ENCODE assay signal across 15 mouse cellular contexts in the genomic region with DNA sequence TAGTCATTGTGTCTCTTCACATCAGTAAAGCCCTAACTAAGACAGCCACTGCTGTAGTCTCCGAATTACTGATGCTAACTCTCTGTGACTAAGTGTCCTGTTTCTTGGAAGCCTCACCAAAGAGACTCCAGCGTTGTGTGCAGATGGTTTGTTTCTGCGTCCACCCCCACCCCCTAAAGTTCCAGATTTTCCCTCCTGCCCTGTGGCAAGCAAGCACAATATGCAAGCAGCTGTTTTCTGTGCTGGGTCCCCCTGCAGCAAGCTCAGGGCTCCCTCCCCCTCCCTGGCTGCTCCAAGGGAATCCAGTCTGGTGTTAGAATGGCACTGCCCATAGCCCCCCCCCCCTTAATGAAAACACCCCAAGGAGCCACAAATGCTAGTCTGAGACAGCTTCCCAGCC.
DNase-seq lines count a peak whose midpoint lies in the region; ATAC-seq and TF ChIP-seq lines count a peak whose summit lies in the region.
"Had no signal": no experiment of that assay in that cellular context is flagged by ENCODE, and none has a peak within 500 bp of the region (broad histone marks: within the 10 kb centered on the region; RNA-seq: fewer than 3 reads in every experiment).

No protein-coding gene starts in this region.

- no peak for TF ChIP-seq EP300 in liver, postnatal 0 days (IDR thresholded peaks at IDR 0.05; ENCODE audit: low read depth)

- no peaks in the 10 kb centered on the region for H3K27me3 ChIP-seq in hindbrain, postnatal 0 days (ENCODE audit: insufficient read depth, low read length)
- no peaks in the 10 kb centered on the region for H3K27me3 ChIP-seq in hindbrain, embryonic 10.5 days (ENCODE audit: insufficient read depth, poor library complexity, severe bottlenecking)
- H3K27me3 ChIP-seq in neural tube, embryonic 12.5 days (replicated peaks), result no peaks in the 10 kb centered on the region
- no peaks in the 10 kb centered on the region for H3K27me3 ChIP-seq in neural tube, embryonic 15.5 days (replicated peaks)
- no peaks in the 10 kb centered on the region for H3K27me3 ChIP-seq in lung, embryonic 14.5 days (ENCODE audit: insufficient read depth, low read length)
- H3K27me3 ChIP-seq in stomach, embryonic 15.5 days (replicated peaks), result no peaks in the 10 kb centered on the region
- no peaks in the 10 kb centered on the region for H3K27me3 ChIP-seq in liver, postnatal 0 days (ENCODE audit: insufficient read depth, low read length)
- H3K27me3 ChIP-seq: forebrain, embryonic 13.5 days; hindbrain, embryonic 13.5 days had no signal

- H3K36me3 ChIP-seq in hindbrain, postnatal 0 days (ENCODE audit: insufficient read depth, low read length), result no peaks in the 10 kb centered on the region
- no peaks in the 10 kb centered on the region for H3K36me3 ChIP-seq in hindbrain, embryonic 10.5 days
- no peaks in the 10 kb centered on the region for H3K36me3 ChIP-seq in neural tube, embryonic 12.5 days
- no peaks in the 10 kb centered on the region for H3K36me3 ChIP-seq in neural tube, embryonic 15.5 days
- H3K36me3 ChIP-seq in lung, embryonic 14.5 days (ENCODE audit: insufficient read depth), result no peaks in the 10 kb centered on the region
- H3K36me3 ChIP-seq in stomach, embryonic 15.5 days, result no peaks in the 10 kb centered on the region
- no peaks in the 10 kb centered on the region for H3K36me3 ChIP-seq in liver, postnatal 0 days (replicated peaks; ENCODE audit: insufficient read depth, low read length)
- H3K36me3 ChIP-seq: hindbrain, embryonic 13.5 days had no signal

- H3K9me3 ChIP-seq in hindbrain, postnatal 0 days (ENCODE audit: low read length), result no peaks in the 10 kb centered on the region
- H3K9me3 ChIP-seq in hindbrain, embryonic 10.5 days, result no peaks in the 10 kb centered on the region
- no peaks in the 10 kb centered on the region for H3K9me3 ChIP-seq in neural tube, embryonic 12.5 days
- H3K9me3 ChIP-seq in neural tube, embryonic 15.5 days (replicated peaks), result no peaks in the 10 kb centered on the region
- peaks cover 3% of the 10 kb centered on the region; the same call in 1 of the 2 replicates for H3K9me3 ChIP-seq in lung, embryonic 14.5 days (ENCODE audit: low read depth, low read length)
- H3K9me3 ChIP-seq in stomach, embryonic 15.5 days, result no peaks in the 10 kb centered on the region
- H3K9me3 ChIP-seq in liver, postnatal 0 days (ENCODE audit: low read length), result no peaks in the 10 kb centered on the region
- H3K9me3 ChIP-seq: hindbrain, embryonic 13.5 days had no signal

- no peak overlapping the region for H3K4me2 ChIP-seq in hindbrain, postnatal 0 days (ENCODE audit: low read depth, low read length)
- no peak overlapping the region for H3K4me2 ChIP-seq in neural tube, embryonic 12.5 days (replicated peaks)
- no peak overlapping the region for H3K4me2 ChIP-seq in neural tube, embryonic 15.5 days
- no peak overlapping the region for H3K4me2 ChIP-seq in lung, embryonic 14.5 days
- no peak overlapping the region for H3K4me2 ChIP-seq in stomach, embryonic 15.5 days
- no peak overlapping the region for H3K4me2 ChIP-seq in liver, postnatal 0 days (ENCODE audit: low read depth, low read length)
- H3K4me2 ChIP-seq: forebrain, embryonic 13.5 days; hindbrain, embryonic 13.5 days had no signal

- peak; percentile 53 for ATAC-seq in hindbrain, postnatal 0 days
- ATAC-seq in neural tube, embryonic 12.5 days (ENCODE audit: low FRiP score, low read depth), result peak; percentile 69
- ATAC-seq in neural tube, embryonic 15.5 days (ENCODE audit: low FRiP score), result no peak
- ATAC-seq in lung, embryonic 14.5 days (ENCODE audit: insufficient read depth), result peak; percentile 94
- peak; percentile 56; the same call in 1 of the 2 replicates for ATAC-seq in stomach, embryonic 15.5 days (ENCODE audit: insufficient read depth, low FRiP score, low read depth)
- no peak for ATAC-seq in liver, postnatal 0 days
- ATAC-seq: forebrain, embryonic 13.5 days had no signal

- no peak overlapping the region for H3K4me3 ChIP-seq in hindbrain, postnatal 0 days (ENCODE audit: low read length)
- no peak overlapping the region for H3K4me3 ChIP-seq in hindbrain, embryonic 10.5 days
- no peak overlapping the region for H3K4me3 ChIP-seq in neural tube, embryonic 12.5 days
- no peak overlapping the region for H3K4me3 ChIP-seq in neural tube, embryonic 15.5 days (replicated peaks)
- no peak overlapping the region for H3K4me3 ChIP-seq in lung, embryonic 14.5 days (ENCODE audit: low read depth, low read length)
- H3K4me3 ChIP-seq in stomach, embryonic 15.5 days (replicated peaks), result no peak overlapping the region
- H3K4me3 ChIP-seq in liver, postnatal 0 days (ENCODE audit: low read depth, low read length), result no peak overlapping the region
- H3K4me3 ChIP-seq: forebrain, embryonic 13.5 days; hindbrain, embryonic 13.5 days; left cerebral cortex, adult 2 months; myocyte had no signal

- H3K4me1 ChIP-seq in hindbrain, postnatal 0 days (ENCODE audit: insufficient read depth, low read length), result no peaks in the 10 kb centered on the region
- H3K4me1 ChIP-seq in hindbrain, embryonic 10.5 days (replicated peaks), result peaks cover 4% of the 10 kb centered on the region; the same call in 1 of the 2 replicates
- H3K4me1 ChIP-seq in neural tube, embryonic 12.5 days, result peaks cover 3% of the 10 kb centered on the region; the same call in 1 of the 2 replicates
- peaks cover 4% of the 10 kb centered on the region; the same call in 1 of the 2 replicates for H3K4me1 ChIP-seq in neural tube, embryonic 15.5 days
- H3K4me1 ChIP-seq in lung, embryonic 14.5 days (ENCODE audit: insufficient read depth), result no peaks in the 10 kb centered on the region; the same call in 1 of the 2 replicates
- H3K4me1 ChIP-seq in stomach, embryonic 15.5 days, result no peaks in the 10 kb centered on the region
- no peaks in the 10 kb centered on the region for H3K4me1 ChIP-seq in liver, postnatal 0 days (ENCODE audit: insufficient read depth)
- H3K4me1 ChIP-seq: forebrain, embryonic 13.5 days; hindbrain, embryonic 13.5 days had no signal

- DNase-seq in hindbrain, postnatal 0 days (ENCODE audit: low spot score), result peak; percentile 21
- no peak for DNase-seq in hindbrain, embryonic 10.5 days (ENCODE audit: low spot score)
- DNase-seq in lung, embryonic 14.5 days, result peak; percentile 83
- DNase-seq in ovary, postnatal 36 days (ENCODE audit: low spot score), result no peak
- DNase-seq in liver, postnatal 0 days, result no peak
- DNase-seq: gastrocnemius, postnatal 25 days; thymus, postnatal 36 days had no signal

- no peak for TF ChIP-seq CTCF in hindbrain, postnatal 0 days (IDR thresholded peaks at IDR 0.05; ENCODE audit: low read depth)
- no peak for TF ChIP-seq CTCF in lung, embryonic 14.5 days (IDR thresholded peaks at IDR 0.05; ENCODE audit: low read depth)
- no peak for TF ChIP-seq CTCF in liver, postnatal 0 days (IDR thresholded peaks at IDR 0.05; ENCODE audit: low read depth)

- no peak overlapping the region for H3K9ac ChIP-seq in hindbrain, postnatal 0 days (replicated peaks; ENCODE audit: low read length)
- H3K9ac ChIP-seq in neural tube, embryonic 12.5 days, result no peak overlapping the region
- no peak overlapping the region for H3K9ac ChIP-seq in neural tube, embryonic 15.5 days (replicated peaks)
- no peak overlapping the region for H3K9ac ChIP-seq in lung, embryonic 14.5 days
- no peak overlapping the region for H3K9ac ChIP-seq in stomach, embryonic 15.5 days
- no peak overlapping the region for H3K9ac ChIP-seq in liver, postnatal 0 days (replicated peaks)
- H3K9ac ChIP-seq: forebrain, embryonic 13.5 days; hindbrain, embryonic 13.5 days had no signal

- 25% methylated on average over 3 of the region's 3 CpGs for WGBS in hindbrain, postnatal 0 days
- 47% methylated on average over 3 of the region's 3 CpGs for WGBS in hindbrain, embryonic 10.5 days
- 21% methylated on average over 3 of the region's 3 CpGs for WGBS in neural tube, embryonic 12.5 days
- 13% methylated on average over 3 of the region's 3 CpGs for WGBS in neural tube, embryonic 15.5 days
- WGBS in lung, embryonic 14.5 days, result 23% methylated on average over 3 of the region's 3 CpGs
- WGBS in stomach, embryonic 15.5 days, result 38% methylated on average over 3 of the region's 3 CpGs
- 69% methylated on average over 3 of the region's 3 CpGs for WGBS in liver, postnatal 0 days (ENCODE audit: insufficient replicate concordance)

- no peak overlapping the region for H3K27ac ChIP-seq in hindbrain, postnatal 0 days
- no peak overlapping the region; the same call in 1 of the 2 replicates for H3K27ac ChIP-seq in hindbrain, embryonic 10.5 days
- H3K27ac ChIP-seq in neural tube, embryonic 12.5 days, result no peak overlapping the region
- no peak overlapping the region for H3K27ac ChIP-seq in neural tube, embryonic 15.5 days (replicated peaks)
- no peak overlapping the region for H3K27ac ChIP-seq in lung, embryonic 14.5 days (ENCODE audit: low read depth)
- no peak overlapping the region; the same call in 1 of the 2 replicates for H3K27ac ChIP-seq in stomach, embryonic 15.5 days
- H3K27ac ChIP-seq in liver, postnatal 0 days (ENCODE audit: low read depth), result no peak overlapping the region
- H3K27ac ChIP-seq: forebrain, embryonic 13.5 days; hindbrain, embryonic 13.5 days; left cerebral cortex, adult 2 months; macrophage had no signal

Comparison
In these comparisons a context has a peak if more than half of its experiments do, and no peak if none do; other contexts are left out.
1. ATAC-seq: peak in hindbrain, postnatal 0 days (single experiment), neural tube, embryonic 12.5 days (single experiment), lung, embryonic 14.5 days (single experiment) and stomach, embryonic 15.5 days (single experiment); none in neural tube, embryonic 15.5 days (single experiment) and liver, postnatal 0 days (single experiment).
2. DNase-seq: peak in hindbrain, postnatal 0 days (single experiment) and lung, embryonic 14.5 days (single experiment); none in hindbrain, embryonic 10.5 days (single experiment), ovary, postnatal 36 days (single experiment) and liver, postnatal 0 days (single experiment).